Mouse (Mus musculus) limb, embryonic 12.5 days (tissue): Measurements from ENCODE around the gene Ankrd1. TPM values are rescaled to one million over a fixed set of nuclear protein-coding genes. Genes with fewer than 3 reads are reported as not detected.

Experiments
- ATAC-seq: fragments of 200-750 bp; cut with Nextera tagmentation; 2 replicates; pipeline ENCODE4 v1.8.0; 2017; ENCODE audit warnings: low read depth, moderate TSS enrichment; ENCODE audit not compliant: insufficient number of reproducible peaks, insufficient read depth, low FRiP score, low TSS enrichment
- H3K27ac ChIP-seq: fragments of 300-500 bp; sonication (generic); 2 replicates; pipeline ENCODE4 v1.5.1; 2016; ENCODE audit warnings: mild to moderate bottlenecking, moderate library complexity
- H3K27me3 ChIP-seq: fragments of 300-500 bp; sonication (generic); 2 replicates; pipeline ENCODE4 v1.6.1; 2016; ENCODE audit warnings: mild to moderate bottlenecking, moderate library complexity
- H3K36me3 ChIP-seq: fragments of 300-500 bp; sonication (generic); 2 replicates; pipeline ENCODE4 v1.6.1; 2016; ENCODE audit warnings: mild to moderate bottlenecking, moderate library complexity
- H3K4me1 ChIP-seq: fragments of 300-500 bp; sonication (generic); replicated peaks from 2 replicates; pipeline ENCODE4 v1.6.1; 2016
- H3K4me2 ChIP-seq: fragments of 300-500 bp; sonication (generic); 2 replicates; pipeline ENCODE4 v1.6.1; 2016; ENCODE audit warnings: mild to moderate bottlenecking, moderate library complexity
- H3K4me3 ChIP-seq: fragments of 300-500 bp; sonication (generic); replicated peaks from 2 replicates; pipeline ENCODE4 v1.5.1; 2016; ENCODE audit warnings: mild to moderate bottlenecking
- H3K9ac ChIP-seq: fragments of 300-500 bp; sonication (generic); replicated peaks from 2 replicates; pipeline ENCODE4 v1.6.1; 2016; ENCODE audit warnings: mild to moderate bottlenecking, moderate library complexity
- H3K9me3 ChIP-seq: fragments of 300-500 bp; sonication (generic); 2 replicates; pipeline ENCODE4 v1.6.1; 2016; ENCODE audit warnings: mild to moderate bottlenecking, moderate library complexity
- WGBS: fragments of 180-500 bp; shearing (Covaris S2); methylation state at CpG from one replicate; pipeline ENCODE4 v1.1.7; 2016; 5-methylcytosine and 5-hydroxymethylcytosine counted together
- polyA plus RNA-seq: library from polyadenylated mRNA; unstranded; fragments of >200 nt; fragmentation: Nextera tagmentation; extraction: Ambion mirVana; gene quantifications from 2 replicates; pipeline ENCODE4 v1.2.1, GENCODE M21; 2016

Ankrd1 gene
- polyA plus RNA-seq, 1 experiment from 2014 or later, result 0.61 TPM

DNA sequence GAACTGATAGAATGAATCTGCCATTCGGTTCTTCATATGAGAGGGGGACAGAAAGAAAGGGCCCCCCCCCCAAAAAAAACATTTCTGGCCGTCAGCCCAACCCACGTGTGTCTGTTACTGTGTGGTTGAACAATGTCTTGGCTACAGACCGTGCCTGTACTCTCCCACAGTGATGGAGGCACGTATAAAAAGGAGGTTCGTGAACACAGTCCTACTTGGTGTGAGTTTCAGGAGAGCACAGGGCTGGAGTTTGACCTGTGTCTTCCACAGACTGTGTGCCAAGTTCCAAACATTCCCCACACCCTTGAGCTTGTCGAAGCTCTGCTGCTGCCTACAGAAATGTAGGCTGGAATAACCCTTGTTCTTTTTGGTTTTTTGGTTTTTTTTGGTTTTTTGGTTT is 9.4 kb downstream of the Ankrd1 start:
- H3K9ac ChIP-seq, result no peak overlapping the region
- H3K27ac ChIP-seq, result no peak overlapping the region
- H3K4me2 ChIP-seq, result no peak overlapping the region
- H3K9me3 ChIP-seq, result no peaks in the 10 kb centered on the region
- peaks cover 14% of the 10 kb centered on the region for H3K27me3 ChIP-seq
- no peak for ATAC-seq
- 45% methylated on average over 7 of the region's 7 CpGs for WGBS
- no peaks in the 10 kb centered on the region for H3K4me1 ChIP-seq
- no peak overlapping the region for H3K4me3 ChIP-seq
- H3K36me3 ChIP-seq, result peaks cover 6% of the 10 kb centered on the region; the same call in 1 of the 2 replicates

DNA sequence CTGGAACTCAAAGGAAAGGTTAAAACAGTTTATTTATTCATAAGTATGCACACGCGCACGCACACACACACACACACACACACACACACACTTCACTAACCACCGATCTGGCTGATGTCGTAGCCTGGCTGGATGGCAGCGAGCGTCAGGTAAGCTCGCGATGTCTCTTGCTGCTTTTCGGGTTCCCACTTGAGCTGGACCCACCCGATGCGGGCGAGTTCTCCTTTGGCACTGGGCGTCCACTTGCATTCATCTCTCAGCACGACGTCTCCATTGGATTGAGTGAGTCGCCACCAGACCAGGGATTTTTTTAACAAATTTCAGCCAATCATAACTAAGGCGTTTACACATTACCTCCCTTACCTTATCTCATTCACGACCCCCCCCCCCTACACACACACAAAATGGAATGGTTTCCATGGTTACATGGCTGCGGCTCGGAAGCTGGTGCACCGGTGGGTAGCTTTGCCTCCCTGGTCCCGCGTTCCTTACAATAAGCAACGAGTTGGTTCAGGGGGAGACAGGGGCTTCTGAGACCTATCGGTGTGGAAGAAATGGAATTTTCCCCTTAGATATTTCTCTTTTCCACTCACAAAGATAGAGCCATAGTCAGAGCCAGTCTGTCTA is 10.5 kb downstream of the Ankrd1 start:
- no peak overlapping the region for H3K27ac ChIP-seq

DNA sequence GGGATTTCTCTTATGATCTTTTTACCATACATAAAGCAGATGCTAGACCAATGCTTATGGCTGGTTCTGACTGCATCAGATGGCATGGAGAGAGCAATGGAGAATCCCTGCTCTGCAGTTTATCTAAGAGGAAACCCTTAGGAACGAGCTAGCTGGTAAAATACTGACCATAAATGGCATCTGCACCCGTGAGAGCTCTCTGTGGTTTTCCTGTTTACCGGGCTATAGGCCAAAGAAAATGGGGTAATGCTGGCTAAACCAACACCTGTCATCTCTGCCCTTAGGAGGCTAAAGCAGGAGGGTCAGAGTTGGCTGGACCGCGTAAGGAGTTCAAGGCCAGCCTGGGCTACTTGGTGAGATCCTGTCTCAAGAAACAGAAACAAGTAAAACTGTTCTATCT is 16.0 kb downstream of the Ankrd1 start:
- WGBS, result 86% methylated on average over 5 of the region's 5 CpGs
- Histone ChIP-seq H3K27me3 (peaks cover 5% of the 10 kb centered on the region; the same call in 1 of the 2 replicates), H3K4me2 (no peak overlapping the region), H3K36me3 (peaks cover 53% of the 10 kb centered on the region), H3K27ac (no peak overlapping the region), H3K9me3 (no peaks in the 10 kb centered on the region), H3K4me1 (no peaks in the 10 kb centered on the region), H3K9ac (no peak overlapping the region), H3K4me3 (no peak overlapping the region)
- no peak for ATAC-seq

More for the DNA sequence above, 10.5 kb downstream of the Ankrd1 start:
- H3K4me3 ChIP-seq, result no peak overlapping the region
- no peaks in the 10 kb centered on the region for H3K9me3 ChIP-seq
- no peak overlapping the region for H3K9ac ChIP-seq
- H3K4me1 ChIP-seq, result no peaks in the 10 kb centered on the region
- H3K36me3 ChIP-seq, result peaks cover 9% of the 10 kb centered on the region; the same call in 1 of the 2 replicates
- no peak overlapping the region for H3K4me2 ChIP-seq
- ATAC-seq, result no peak
- H3K27me3 ChIP-seq, result peaks cover 8% of the 10 kb centered on the region
- WGBS, result 91% methylated on average over 26 of the region's 26 CpGs

DNA sequence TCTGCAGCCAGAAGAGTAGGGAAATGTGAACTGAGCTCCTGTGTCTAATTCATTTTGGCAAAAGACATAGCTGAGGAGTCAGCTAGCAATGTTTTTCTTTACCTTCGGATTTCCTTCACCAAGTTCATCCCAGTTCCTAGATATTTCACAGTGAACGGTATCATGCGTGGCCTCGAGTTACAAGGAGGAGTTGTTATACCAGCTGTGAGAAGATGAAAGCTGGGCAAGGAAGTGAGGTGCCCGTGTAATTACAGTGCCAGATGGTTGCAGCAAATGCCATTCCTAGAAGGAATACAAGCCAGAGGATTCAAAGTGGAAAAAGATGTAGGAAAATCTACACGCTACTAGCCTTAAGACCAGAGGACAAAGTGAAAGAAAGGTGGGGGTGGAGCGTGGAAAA is 21.0 kb downstream of the Ankrd1 start:
- Histone ChIP-seq H3K4me3 (no peak overlapping the region), H3K4me2 (no peak overlapping the region), H3K27ac (no peak overlapping the region), H3K36me3 (peaks cover 82% of the 10 kb centered on the region), H3K4me1 (no peaks in the 10 kb centered on the region), H3K27me3 (no peaks in the 10 kb centered on the region), H3K9me3 (no peaks in the 10 kb centered on the region), H3K9ac (no peak overlapping the region)
- 79% methylated on average over 7 of the region's 7 CpGs for WGBS
- no peak for ATAC-seq

DNA sequence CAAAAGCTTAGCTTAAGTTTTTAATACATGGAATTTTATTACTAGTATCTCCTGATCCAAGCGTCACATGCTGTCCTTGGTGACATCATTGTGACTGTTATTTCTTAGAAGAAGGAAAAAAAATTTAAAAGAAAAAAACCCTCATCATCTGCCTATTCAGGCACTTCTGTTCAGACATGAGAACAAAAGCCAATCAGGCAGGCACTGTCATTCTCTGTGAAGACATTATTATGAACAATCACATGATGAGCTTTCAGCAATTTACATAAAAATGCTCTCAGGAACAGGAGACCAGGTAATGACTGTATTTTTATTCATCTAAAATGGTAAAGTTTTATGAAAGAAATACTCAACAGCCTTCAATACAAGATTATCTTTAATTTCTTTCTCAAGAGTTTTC is 21.6 kb downstream of the Ankrd1 start:
- WGBS, result 91% methylated on average over 1 of the region's 1 CpGs
- no peaks in the 10 kb centered on the region for H3K4me1 ChIP-seq

DNA sequence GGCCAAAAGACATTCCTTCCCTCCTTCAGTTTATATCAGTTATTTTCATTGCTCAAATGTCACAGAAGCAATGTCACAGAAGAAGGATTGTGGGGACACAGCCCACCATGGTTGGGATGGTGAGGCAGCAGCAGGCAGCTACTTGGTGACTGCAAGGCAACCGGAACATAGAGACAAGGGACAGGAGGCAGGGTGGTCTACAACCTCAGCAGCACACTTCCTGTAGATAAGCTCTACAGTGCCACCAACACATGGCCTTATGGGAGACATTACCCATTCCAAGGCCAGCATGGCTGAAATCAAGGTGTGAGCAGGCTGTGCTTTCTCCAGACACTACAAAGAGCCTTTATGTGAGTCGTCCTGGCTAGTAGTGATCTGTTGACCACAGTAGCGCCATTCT is 22.7 kb downstream of the Ankrd1 start:
- H3K4me1 ChIP-seq, result no peaks in the 10 kb centered on the region
- H3K36me3 ChIP-seq, result peaks cover 83% of the 10 kb centered on the region
- H3K4me3 ChIP-seq, result no peak overlapping the region
- no peaks in the 10 kb centered on the region for H3K27me3 ChIP-seq
- no peak overlapping the region for H3K27ac ChIP-seq
- H3K9me3 ChIP-seq, result no peaks in the 10 kb centered on the region
- no peak overlapping the region for H3K9ac ChIP-seq
- ATAC-seq, result no peak
- no peak overlapping the region for H3K4me2 ChIP-seq
- 88% methylated on average over 3 of the region's 3 CpGs for WGBS

More for the DNA sequence above, 21.6 kb downstream of the Ankrd1 start:
- peaks cover 84% of the 10 kb centered on the region for H3K36me3 ChIP-seq
- H3K9ac ChIP-seq, result no peak overlapping the region
- no peaks in the 10 kb centered on the region for H3K27me3 ChIP-seq
- H3K27ac ChIP-seq, result no peak overlapping the region
- no peaks in the 10 kb centered on the region for H3K9me3 ChIP-seq
- no peak overlapping the region for H3K4me3 ChIP-seq
- H3K4me2 ChIP-seq, result no peak overlapping the region
- ATAC-seq, result no peak

DNA sequence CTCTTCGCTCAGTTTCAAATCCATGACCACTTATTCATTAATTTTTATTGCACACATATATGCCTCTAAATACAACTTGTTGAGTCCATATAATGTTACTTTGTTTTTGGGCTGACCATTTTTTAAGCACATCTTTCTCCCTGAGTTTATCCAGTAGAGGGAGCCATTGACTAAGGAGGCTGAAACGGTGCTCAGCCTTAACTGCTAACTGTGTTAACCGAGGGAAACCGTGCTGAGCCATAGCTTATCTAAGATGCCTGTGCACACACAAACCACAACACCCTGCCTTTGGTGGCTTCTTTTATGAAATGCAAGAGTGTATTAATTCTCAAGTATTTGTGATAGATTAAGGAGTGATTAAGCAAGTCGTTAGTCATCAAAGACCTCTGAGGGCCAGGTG is 29.1 kb downstream of the Ankrd1 start:
- Histone ChIP-seq H3K4me3 (no peak overlapping the region), H3K27me3 (no peaks in the 10 kb centered on the region), H3K36me3 (peaks cover 73% of the 10 kb centered on the region), H3K27ac (no peak overlapping the region), H3K4me1 (no peaks in the 10 kb centered on the region), H3K9me3 (no peaks in the 10 kb centered on the region), H3K9ac (no peak overlapping the region), H3K4me2 (no peak overlapping the region)
- ATAC-seq, result no peak
- 53% methylated on average over 5 of the region's 5 CpGs for WGBS

DNA sequence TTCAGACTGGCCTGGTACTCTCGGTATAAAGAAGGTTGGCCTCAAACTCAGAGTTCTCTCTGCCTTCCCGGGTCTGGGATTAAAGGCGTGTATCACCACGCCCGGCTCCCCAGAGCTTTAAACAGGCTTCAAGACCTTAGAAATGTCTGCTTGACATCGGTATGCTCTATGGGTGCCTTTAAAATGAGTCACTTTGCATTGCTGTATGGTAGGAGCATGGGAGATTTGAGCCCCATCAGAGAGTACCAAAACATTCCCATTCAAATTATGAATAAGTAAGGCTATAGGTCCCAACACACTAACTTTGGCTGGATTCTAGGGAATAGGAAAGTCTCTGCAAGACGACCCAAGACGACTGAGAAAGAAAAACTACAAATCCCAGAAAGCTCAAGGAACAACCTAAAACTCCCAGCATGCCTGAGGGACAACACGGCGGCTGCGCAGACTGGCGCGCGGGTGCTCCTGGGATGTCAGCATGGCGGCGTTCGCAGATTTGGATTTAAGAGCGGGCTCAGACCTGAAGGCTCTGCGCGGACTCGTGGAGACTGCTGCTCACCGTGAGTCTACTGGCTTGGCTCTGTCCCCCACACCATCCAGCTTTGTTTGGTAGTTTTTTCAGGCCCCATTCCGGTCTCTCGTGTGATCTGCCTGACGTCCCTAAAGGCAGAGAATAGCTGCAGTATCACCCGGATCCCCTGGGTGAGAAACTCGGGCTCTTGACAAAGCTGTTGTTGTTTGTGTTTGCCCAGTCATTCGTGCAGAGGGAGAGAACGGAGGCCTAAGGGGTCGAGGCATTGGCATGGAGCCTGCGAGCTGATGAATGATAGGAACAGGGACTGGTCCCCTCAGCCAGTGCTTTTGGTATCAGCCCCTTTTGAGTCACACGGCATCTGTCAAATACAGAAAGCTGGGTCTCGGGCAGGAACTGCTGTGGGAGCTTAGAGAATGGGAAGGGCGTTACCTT is 36.4 kb downstream of the Ankrd1 start, which contains the start of gene Rpp30:
Gene Rpp30 (plus strand): TSS at position 455 of the 964 bp plus-strand sequence.
- peaks cover 8% of the 10 kb centered on the region for H3K4me1 ChIP-seq
- WGBS, result 2% methylated on average over 34 of the region's 34 CpGs
- no peaks in the 10 kb centered on the region for H3K9me3 ChIP-seq
- no peaks in the 10 kb centered on the region for H3K27me3 ChIP-seq
- ATAC-seq, result peak; percentile 94
- peak within 1 kb of the TSS; percentile 50; the same call in 1 of the 2 replicates for H3K27ac ChIP-seq
- peak within 1 kb of the TSS; percentile 81 for H3K4me3 ChIP-seq
- H3K4me2 ChIP-seq, result peak within 1 kb of the TSS; percentile 80
- peak within 1 kb of the TSS; percentile 75 for H3K9ac ChIP-seq
- H3K36me3 ChIP-seq, result peaks cover 13% of the 10 kb centered on the region

DNA sequence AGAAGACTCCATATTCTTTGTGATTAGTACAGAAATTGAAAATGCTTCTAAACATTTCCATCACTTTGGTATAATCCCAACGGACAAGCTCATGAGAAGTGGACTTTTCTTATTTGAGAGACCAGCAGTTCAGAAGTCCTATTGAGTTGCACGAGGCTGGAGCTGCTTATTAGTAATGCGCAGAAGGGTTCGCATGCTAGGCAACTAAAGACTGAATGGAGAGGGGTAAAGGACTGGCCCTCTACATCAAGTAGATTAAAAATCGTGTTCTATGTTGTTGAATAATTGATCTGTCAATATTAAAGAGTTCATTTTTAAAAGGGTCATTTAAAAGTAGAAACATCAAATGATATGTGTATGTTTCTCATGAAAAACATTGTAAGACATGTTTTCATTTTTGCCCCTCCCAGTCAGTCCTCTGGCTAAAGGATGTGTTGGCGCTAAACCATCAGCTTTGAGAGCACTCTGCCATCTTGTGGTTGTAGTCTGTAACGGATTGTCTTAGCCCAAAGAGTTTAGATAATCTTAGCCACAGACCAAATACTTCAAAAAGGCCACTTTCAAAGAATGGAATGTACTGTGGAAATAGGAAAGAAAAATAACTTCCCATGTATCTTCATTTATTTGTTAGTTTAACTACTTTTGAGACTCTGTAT is 37.2 kb downstream of the Ankrd1 start:
- Histone ChIP-seq H3K9ac (peak overlapping the region; percentile 13; the same call in 1 of the 2 replicates), H3K27ac (no peak overlapping the region), H3K4me2 (peak overlapping the region; percentile 80), H3K27me3 (no peaks in the 10 kb centered on the region), H3K9me3 (no peaks in the 10 kb centered on the region), H3K4me3 (peak overlapping the region; percentile 81), H3K4me1 (peaks cover 8% of the 10 kb centered on the region), H3K36me3 (peaks cover 5% of the 10 kb centered on the region; the same call in 1 of the 2 replicates)
- peak; percentile 74 for ATAC-seq
- WGBS, result 50% methylated on average over 7 of the region's 7 CpGs

DNA sequence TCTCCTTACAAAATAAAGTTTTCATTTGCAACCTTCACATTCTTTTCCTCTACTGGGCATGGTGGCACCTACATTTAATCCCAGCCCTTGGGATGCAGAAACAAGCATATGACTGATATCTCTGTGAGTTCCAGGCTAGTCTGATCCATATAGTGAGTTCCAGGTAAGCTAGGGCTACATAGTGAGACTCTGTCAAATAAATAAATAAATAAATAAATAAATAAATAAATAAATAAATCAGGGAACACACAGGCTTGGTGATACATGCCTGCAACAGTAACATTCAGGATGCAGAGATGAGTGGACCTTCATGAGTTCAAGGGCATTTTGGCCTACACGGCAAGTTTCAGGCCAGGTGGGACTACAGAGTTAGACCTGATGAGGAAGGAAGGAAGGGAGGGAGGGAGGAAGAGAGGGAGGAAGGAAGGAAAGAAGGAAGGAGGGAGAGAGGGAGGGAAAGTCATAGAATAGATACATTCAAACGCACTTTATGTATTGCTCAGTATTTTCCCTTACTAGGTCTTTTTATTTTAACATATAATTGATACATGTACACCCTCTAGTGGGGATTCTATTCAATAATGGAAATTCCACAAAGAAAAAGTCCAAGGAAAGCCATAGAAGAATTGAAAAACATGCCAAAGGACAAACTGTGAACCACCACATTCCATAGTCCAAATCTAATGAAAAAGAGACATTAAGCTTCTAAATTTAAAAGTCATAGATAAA is 56.9 kb downstream of the Ankrd1 start:
- H3K27ac ChIP-seq, result no peak overlapping the region

More for the DNA sequence above, 56.9 kb downstream of the Ankrd1 start:
- Histone ChIP-seq H3K4me1 (no peaks in the 10 kb centered on the region), H3K9ac (no peak overlapping the region), H3K36me3 (no peaks in the 10 kb centered on the region), H3K27me3 (peaks cover 15% of the 10 kb centered on the region), H3K4me2 (no peak overlapping the region), H3K4me3 (no peak overlapping the region), H3K9me3 (no peaks in the 10 kb centered on the region)
- ATAC-seq, result no peak
- 69% methylated on average over 2 of the region's 2 CpGs for WGBS
